In the genomic region with DNA sequence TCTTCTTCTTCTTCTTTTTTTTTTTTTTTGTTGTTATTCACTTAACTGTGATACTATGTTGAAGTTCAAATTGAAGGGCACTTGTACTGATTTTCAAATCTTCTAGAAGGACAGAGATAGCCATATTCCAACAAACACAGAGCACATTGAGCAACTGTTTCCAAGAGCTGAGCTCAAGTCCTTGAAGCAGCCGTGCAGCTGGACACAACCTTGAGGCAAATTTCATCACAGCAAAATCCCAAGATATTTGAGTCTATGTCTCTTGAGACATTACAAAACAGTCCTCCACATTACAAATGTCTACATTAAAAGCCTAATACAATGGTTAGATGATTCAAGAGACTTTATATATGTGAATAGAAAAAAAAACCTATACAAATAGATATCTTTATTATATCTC, we compare ENCODE assay signal across 29 mouse cellular contexts.
A peak's percentile ranks its signal among the peaks of the same experiment; 100 is the strongest.
DNase-seq lines count a peak whose midpoint lies in the region; ATAC-seq lines count a peak whose summit lies in the region.
"Had no signal": no experiment of that assay in that cellular context is flagged by ENCODE, and none has a peak within 500 bp of the region (broad histone marks: within the 10 kb centered on the region; RNA-seq: fewer than 3 reads in every experiment).

No protein-coding gene starts in this region.

- no peak overlapping the region for H3K4me2 ChIP-seq in midbrain, embryonic 11.5 days
- H3K4me2 ChIP-seq: forebrain, embryonic 12.5 days; heart, embryonic 15.5 days; hindbrain, embryonic 12.5 days; intestine, embryonic 15.5 days; liver, embryonic 12.5 days; midbrain, embryonic 15.5 days; neural tube, embryonic 15.5 days had no signal

- no peak overlapping the region for H3K4me3 ChIP-seq in midbrain, embryonic 11.5 days (ENCODE audit: low read depth, low read length)
- H3K4me3 ChIP-seq: erythroblast, embryonic 14.5 days; forebrain, embryonic 12.5 days; heart, embryonic 15.5 days; hindbrain, embryonic 12.5 days; intestine, embryonic 15.5 days; liver, embryonic 12.5 days; midbrain, embryonic 15.5 days; neural tube, embryonic 15.5 days had no signal

- DNase-seq in heart, adult 18-20 months, result peak; percentile 24 to 41
- DNase-seq in heart, postnatal 36 days, result no peak
- peak; percentile 43 for DNase-seq in ovary, postnatal 36 days (ENCODE audit: low spot score)
- no peak for DNase-seq in ovary, postnatal 10 days (ENCODE audit: low spot score)
- peak; percentile 37 to 40 for DNase-seq in adrenal gland, postnatal 36 days
- DNase-seq in midbrain, embryonic 11.5 days (ENCODE audit: low spot score, missing footprints), result no peak
- DNase-seq in cerebellum, postnatal 4 days (ENCODE audit: low spot score in 2 of 2), result no peak
- DNase-seq: B cell, adult 2 months; cerebellum, adult 11-12 months; cerebellum, adult 9-11 months; forebrain, postnatal 0 days; gastrocnemius, postnatal 14 days; heart, adult 11 months; kidney, adult 2 months; kidney, postnatal 4 days; layer of hippocampus, postnatal 36 days; left cerebral cortex, postnatal 4 days; liver, postnatal 0 days; thymus, postnatal 14 days had no signal

- H3K9me3 ChIP-seq in midbrain, embryonic 11.5 days (ENCODE audit: control insufficient read depth, low read length), result no peaks in the 10 kb centered on the region
- H3K9me3 ChIP-seq: forebrain, embryonic 12.5 days; heart, embryonic 15.5 days; hindbrain, embryonic 12.5 days; intestine, embryonic 15.5 days; liver, embryonic 12.5 days; midbrain, embryonic 15.5 days; neural tube, embryonic 15.5 days had no signal

- H3K9ac ChIP-seq in midbrain, embryonic 11.5 days (ENCODE audit: low read length), result no peak overlapping the region
- H3K9ac ChIP-seq: forebrain, embryonic 12.5 days; forebrain, postnatal 0 days; heart, embryonic 15.5 days; hindbrain, embryonic 12.5 days; intestine, embryonic 15.5 days; liver, embryonic 12.5 days; liver, postnatal 0 days; midbrain, embryonic 15.5 days; neural tube, embryonic 15.5 days had no signal

- no peaks in the 10 kb centered on the region for H3K27me3 ChIP-seq in midbrain, embryonic 11.5 days (ENCODE audit: control insufficient read depth, insufficient read depth, low read length)
- H3K27me3 ChIP-seq: forebrain, embryonic 12.5 days; heart, embryonic 15.5 days; hindbrain, embryonic 12.5 days; intestine, embryonic 15.5 days; liver, embryonic 12.5 days; midbrain, embryonic 15.5 days; neural tube, embryonic 15.5 days had no signal

- intact Hi-C loops in heart, postnatal 36 days (cut with DNase I), result no loop called here

- WGBS in midbrain, embryonic 11.5 days, result 91% methylated on average over 1 of the region's 1 CpGs

- ATAC-seq in midbrain, embryonic 11.5 days (ENCODE audit: low FRiP score), result no peak
- ATAC-seq: forebrain, postnatal 0 days; hindbrain, postnatal 0 days; intestine, embryonic 15.5 days; liver, embryonic 12.5 days; liver, postnatal 0 days; midbrain, embryonic 15.5 days had no signal

- H3K4me1 ChIP-seq in midbrain, embryonic 11.5 days (ENCODE audit: control insufficient read depth, insufficient read depth, low read length), result no peaks in the 10 kb centered on the region
- H3K4me1 ChIP-seq: forebrain, embryonic 12.5 days; heart, embryonic 15.5 days; hindbrain, embryonic 12.5 days; intestine, embryonic 15.5 days; liver, embryonic 12.5 days; midbrain, embryonic 15.5 days; neural tube, embryonic 15.5 days had no signal

- no peaks in the 10 kb centered on the region for H3K36me3 ChIP-seq in midbrain, embryonic 11.5 days (ENCODE audit: control insufficient read depth, insufficient read depth, low read length)
- H3K36me3 ChIP-seq: forebrain, embryonic 12.5 days; heart, embryonic 15.5 days; hindbrain, embryonic 12.5 days; intestine, embryonic 15.5 days; liver, embryonic 12.5 days; midbrain, embryonic 15.5 days; neural tube, embryonic 15.5 days had no signal

- H3K27ac ChIP-seq in midbrain, embryonic 11.5 days (ENCODE audit: low read depth, low read length), result no peak overlapping the region
- H3K27ac ChIP-seq: forebrain, embryonic 12.5 days; heart, embryonic 15.5 days; hindbrain, embryonic 12.5 days; hindbrain, postnatal 0 days; intestine, embryonic 15.5 days; liver, embryonic 12.5 days; macrophage; midbrain, embryonic 15.5 days; neural tube, embryonic 15.5 days had no signal

Comparison
In these comparisons a context has a peak if more than half of its experiments do, and no peak if none do; other contexts are left out.
1. DNase-seq: peak in heart, adult 18-20 months (2 of 2), ovary, postnatal 36 days (single experiment) and adrenal gland, postnatal 36 days (2 of 2); none in heart, postnatal 36 days (0 of 2), ovary, postnatal 10 days (single experiment), midbrain, embryonic 11.5 days (single experiment) and cerebellum, postnatal 4 days (0 of 2).